Mouse (Mus musculus): Measurements from ENCODE around the gene Dync1i1. TPM values are rescaled to one million over a fixed set of nuclear protein-coding genes. Genes with fewer than 3 reads are reported as not detected.

Gene Dync1i1
- polyA plus RNA-seq, 1 experiment from 2014 or later: 4.5 TPM

DNA sequence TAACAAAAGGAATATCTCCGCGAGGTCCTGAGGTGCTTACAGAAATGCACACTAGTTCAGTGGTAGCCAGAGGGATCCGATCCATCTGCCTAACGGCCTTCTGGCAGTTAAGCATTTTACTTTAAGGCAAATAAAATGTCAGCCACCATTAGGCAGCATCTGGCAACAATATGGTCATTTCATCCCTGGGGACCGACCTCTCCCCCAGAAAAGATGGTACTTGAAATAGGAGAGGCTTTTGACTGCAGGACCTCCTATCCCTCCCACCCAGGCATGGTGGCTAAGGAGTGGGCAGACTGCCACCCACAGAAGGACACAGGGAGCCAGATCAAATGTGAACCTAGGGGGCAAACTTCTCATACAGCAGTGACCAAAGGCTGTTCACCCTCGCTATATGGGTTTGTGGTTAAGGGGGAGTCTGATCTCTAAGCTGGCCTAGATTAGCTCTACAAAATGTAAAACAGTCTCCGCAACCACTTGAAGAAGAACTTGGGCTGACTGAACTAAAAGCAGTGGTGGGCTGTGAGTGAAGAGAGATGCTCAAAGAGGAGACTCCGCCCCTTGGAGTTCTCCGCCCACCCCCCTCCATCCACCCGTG is 231.0 kb downstream of the Dync1i1 start:
- Histone ChIP-seq H3K9me3 (replicated peaks) (no peaks in the 10 kb centered on the region), H3K27ac (no peak overlapping the region), H3K9ac (no peak overlapping the region), H3K27me3 (no peaks in the 10 kb centered on the region), H3K4me3 (no peak overlapping the region), H3K4me1 (peaks cover 6% of the 10 kb centered on the region; the same call in 1 of the 2 replicates), H3K4me2 (replicated peaks) (no peak overlapping the region), H3K36me3 (no peaks in the 10 kb centered on the region)
- WGBS: 71% methylated on average over 10 of the region's 10 CpGs
- ATAC-seq (ENCODE audit: low FRiP score): no peak

DNA sequence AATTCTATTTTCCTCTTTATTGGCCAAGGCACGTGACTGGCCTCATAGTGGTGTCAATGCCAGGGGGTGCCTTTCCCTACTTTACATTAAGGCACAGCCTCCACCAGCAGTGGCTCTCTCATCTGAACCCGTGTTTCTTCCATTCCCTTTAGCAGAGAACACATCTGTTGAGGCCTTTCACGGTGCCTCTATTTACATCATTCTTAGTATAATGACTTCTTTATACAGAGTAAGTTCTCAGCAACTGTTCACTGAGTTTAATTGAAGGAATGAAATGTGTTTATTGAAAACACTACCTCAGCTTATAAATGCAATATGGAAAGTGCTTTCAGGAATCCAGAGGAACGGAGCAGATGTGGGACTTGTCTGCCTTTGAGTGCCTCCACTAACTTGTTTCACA is 235.3 kb downstream of the Dync1i1 start:
- WGBS: 73% methylated on average over 4 of the region's 4 CpGs

DNA sequence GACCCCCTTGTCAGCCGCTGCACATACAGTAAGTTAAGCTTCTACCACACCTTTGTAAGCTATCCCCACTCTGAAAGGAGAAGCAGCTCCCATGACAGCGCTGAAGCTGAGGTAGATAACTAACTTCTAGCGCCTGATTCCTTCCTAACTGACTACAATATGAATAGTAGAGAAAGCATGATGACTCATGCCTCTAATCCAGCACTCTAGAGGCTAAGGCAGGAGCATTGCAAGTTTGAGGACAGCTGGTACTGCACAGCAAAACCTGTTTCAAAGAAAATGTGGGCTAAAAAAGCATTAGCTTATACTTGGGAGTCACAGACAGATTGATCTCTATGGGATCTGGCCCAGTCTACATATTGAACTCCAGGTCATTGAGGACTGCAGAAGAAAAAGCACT is 236.5 kb downstream of the Dync1i1 start:
- H3K4me2 ChIP-seq (replicated peaks): no peak overlapping the region
- 90% methylated on average over 3 of the region's 3 CpGs for WGBS
- no peaks in the 10 kb centered on the region for H3K4me1 ChIP-seq
- H3K36me3 ChIP-seq: no peaks in the 10 kb centered on the region
- H3K9ac ChIP-seq: no peak overlapping the region
- H3K27me3 ChIP-seq: no peaks in the 10 kb centered on the region
- no peak overlapping the region for H3K27ac ChIP-seq
- H3K9me3 ChIP-seq (replicated peaks): no peaks in the 10 kb centered on the region
- no peak overlapping the region for H3K4me3 ChIP-seq
- no peak for ATAC-seq (ENCODE audit: low FRiP score)

More for the DNA sequence above, 235.3 kb downstream of the Dync1i1 start:
- no peak for ATAC-seq (ENCODE audit: low FRiP score)
- H3K4me2 ChIP-seq (replicated peaks): no peak overlapping the region
- H3K4me3 ChIP-seq: no peak overlapping the region
- no peak overlapping the region for H3K27ac ChIP-seq
- no peaks in the 10 kb centered on the region for H3K36me3 ChIP-seq
- H3K9ac ChIP-seq: no peak overlapping the region
- no peaks in the 10 kb centered on the region for H3K27me3 ChIP-seq
- H3K4me1 ChIP-seq: peaks cover 6% of the 10 kb centered on the region; the same call in 1 of the 2 replicates
- H3K9me3 ChIP-seq (replicated peaks): no peaks in the 10 kb centered on the region

DNA sequence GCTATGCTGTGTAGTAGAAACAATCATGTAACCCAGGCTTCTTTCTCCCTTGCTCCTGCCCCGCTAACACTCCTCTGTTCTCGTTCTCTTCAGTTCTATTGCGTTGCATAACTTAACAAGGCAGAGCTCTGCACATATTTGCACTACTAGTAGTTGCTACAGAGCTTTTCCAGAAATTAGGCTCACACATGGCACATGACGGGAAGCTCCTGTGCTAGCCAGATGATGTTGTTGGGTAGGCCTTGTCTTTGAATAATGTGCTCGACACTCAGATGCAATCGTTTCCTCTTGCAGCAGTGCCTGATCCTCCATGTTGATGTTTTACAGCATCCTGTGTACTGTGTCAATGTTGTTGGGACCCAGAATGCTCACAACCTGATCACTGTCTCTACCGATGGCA is 240.9 kb downstream of the Dync1i1 start:
- Histone ChIP-seq H3K4me2 (replicated peaks) (no peak overlapping the region), H3K9me3 (replicated peaks) (no peaks in the 10 kb centered on the region), H3K9ac (no peak overlapping the region), H3K4me3 (no peak overlapping the region), H3K4me1 (0 out of 2 replicates have a peak, but pooled peaks cover 2% of the 10 kb centered on the region), H3K36me3 (no peaks in the 10 kb centered on the region), H3K27me3 (no peaks in the 10 kb centered on the region), H3K27ac (no peak overlapping the region)
- no peak for ATAC-seq (ENCODE audit: low FRiP score)
- WGBS: 94% methylated on average over 7 of the region's 7 CpGs

DNA sequence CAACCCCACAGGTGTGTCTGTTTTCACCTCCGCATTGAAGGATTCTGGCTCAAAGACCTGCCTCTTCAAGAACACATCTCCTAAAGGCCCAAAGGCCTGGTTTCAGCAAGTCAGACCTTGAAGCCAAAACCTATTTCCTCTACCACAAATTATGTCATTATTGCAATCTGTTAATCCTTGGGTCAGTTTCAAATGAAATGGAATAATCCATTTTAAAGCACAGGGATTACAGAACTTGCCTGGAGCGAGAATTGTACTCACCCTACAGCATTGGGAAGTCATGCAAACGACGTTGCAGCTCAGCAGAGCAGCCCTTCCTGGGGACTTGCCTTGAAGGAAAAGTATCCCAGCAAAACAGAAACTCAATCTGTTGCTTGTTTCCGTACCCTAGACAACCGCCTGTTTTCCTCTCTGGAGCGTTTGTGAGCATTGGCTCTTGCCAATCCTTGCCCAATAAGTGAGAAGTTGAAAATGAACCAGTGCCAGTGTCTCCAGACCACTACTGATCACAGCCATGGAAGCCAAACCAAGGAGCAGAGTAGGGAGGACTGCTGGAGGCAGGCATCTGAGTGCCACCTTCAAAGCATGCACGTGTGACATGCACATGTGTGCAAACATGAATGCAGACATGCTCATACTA is 241.5 kb downstream of the Dync1i1 start:
- ATAC-seq (ENCODE audit: low FRiP score): no peak
- H3K36me3 ChIP-seq: no peaks in the 10 kb centered on the region
- H3K9ac ChIP-seq: no peak overlapping the region
- H3K4me1 ChIP-seq: 0 out of 2 replicates have a peak, but pooled peaks cover 2% of the 10 kb centered on the region
- no peaks in the 10 kb centered on the region for H3K27me3 ChIP-seq
- no peak overlapping the region for H3K27ac ChIP-seq
- no peaks in the 10 kb centered on the region for H3K9me3 ChIP-seq (replicated peaks)
- no peak overlapping the region for H3K4me2 ChIP-seq (replicated peaks)
- no peak overlapping the region for H3K4me3 ChIP-seq
- WGBS: 80% methylated on average over 8 of the region's 8 CpGs

DNA sequence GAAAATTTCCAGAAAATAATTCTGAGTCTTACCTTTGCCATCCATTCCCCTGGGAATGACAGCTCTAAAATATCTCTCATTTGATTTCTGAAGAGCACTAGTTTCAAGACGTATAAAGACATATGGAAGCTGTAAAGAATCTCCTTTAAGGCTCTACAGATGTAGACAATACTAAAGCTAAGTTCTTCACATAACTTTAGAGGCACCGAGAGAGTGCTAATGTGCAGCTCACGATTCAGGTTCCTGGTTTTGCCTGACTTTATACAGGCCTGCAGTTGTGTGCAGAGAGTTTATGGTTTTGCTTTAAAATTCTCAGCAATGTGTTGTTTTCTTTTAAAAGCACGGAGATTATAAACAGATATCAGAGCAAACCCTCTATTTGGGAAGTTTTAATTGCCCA is 242.1 kb downstream of the Dync1i1 start:
- Histone ChIP-seq H3K36me3 (no peaks in the 10 kb centered on the region), H3K4me3 (no peak overlapping the region), H3K27ac (no peak overlapping the region), H3K9me3 (replicated peaks) (no peaks in the 10 kb centered on the region), H3K4me1 (0 out of 2 replicates have a peak, but pooled peaks cover 2% of the 10 kb centered on the region), H3K4me2 (replicated peaks) (no peak overlapping the region), H3K9ac (no peak overlapping the region), H3K27me3 (no peaks in the 10 kb centered on the region)
- ATAC-seq (ENCODE audit: low FRiP score): no peak
- WGBS: 83% methylated on average over 4 of the region's 4 CpGs

DNA sequence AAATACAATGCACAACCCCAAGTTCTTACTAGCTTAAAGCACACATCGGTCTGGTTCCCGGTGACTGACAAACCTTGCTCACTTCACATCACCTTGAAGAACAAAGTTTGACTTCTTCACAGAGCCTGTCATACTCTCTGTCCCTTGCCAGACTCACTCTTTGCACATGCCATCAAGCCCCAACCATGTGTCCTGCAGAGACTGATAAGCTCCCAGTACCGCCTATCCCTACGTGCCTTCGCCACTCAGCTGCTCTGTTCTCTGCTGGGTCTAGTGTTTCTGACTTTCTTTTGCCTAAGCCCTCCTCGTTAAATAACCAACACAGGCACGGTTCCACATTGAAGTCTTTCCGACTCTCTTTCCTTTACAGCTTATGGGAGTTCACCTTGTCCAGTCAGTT is 244.2 kb downstream of the Dync1i1 start:
- no peaks in the 10 kb centered on the region for H3K9me3 ChIP-seq (replicated peaks)

DNA sequence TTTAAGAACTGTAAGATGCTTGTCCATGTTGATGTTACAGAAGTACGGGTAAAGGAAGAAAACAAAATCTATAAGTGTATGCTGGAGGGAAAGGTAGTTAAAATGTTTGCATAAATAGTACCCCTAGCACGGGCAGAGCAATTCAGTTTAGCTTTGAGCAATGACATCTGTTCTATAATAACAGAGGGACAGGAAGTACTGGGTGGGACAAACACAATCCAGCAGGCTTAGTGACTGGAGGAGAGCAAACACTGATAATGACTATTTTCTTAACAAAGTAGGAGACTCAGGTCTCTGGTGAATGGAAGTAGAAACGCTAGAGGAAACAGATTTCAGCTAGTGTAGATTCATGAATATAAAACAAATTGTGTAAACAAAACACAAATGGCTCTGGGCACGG is 250.8 kb downstream of the Dync1i1 start:
- ATAC-seq (ENCODE audit: low FRiP score): no peak
- Histone ChIP-seq H3K9me3 (replicated peaks) (no peaks in the 10 kb centered on the region), H3K9ac (no peak overlapping the region), H3K36me3 (no peaks in the 10 kb centered on the region), H3K27ac (no peak overlapping the region), H3K4me2 (replicated peaks) (no peak overlapping the region), H3K4me1 (no peaks in the 10 kb centered on the region), H3K27me3 (no peaks in the 10 kb centered on the region), H3K4me3 (no peak overlapping the region)
- 62% methylated on average over 4 of the region's 4 CpGs for WGBS

More for the DNA sequence above, 244.2 kb downstream of the Dync1i1 start:
- no peak overlapping the region for H3K4me2 ChIP-seq (replicated peaks)
- H3K4me3 ChIP-seq: no peak overlapping the region
- H3K9ac ChIP-seq: no peak overlapping the region
- no peak for ATAC-seq (ENCODE audit: low FRiP score)
- 85% methylated on average over 8 of the region's 8 CpGs for WGBS
- no peak overlapping the region for H3K27ac ChIP-seq
- no peaks in the 10 kb centered on the region for H3K36me3 ChIP-seq
- H3K4me1 ChIP-seq: 0 out of 2 replicates have a peak, but pooled peaks cover 2% of the 10 kb centered on the region
- no peaks in the 10 kb centered on the region for H3K27me3 ChIP-seq

DNA sequence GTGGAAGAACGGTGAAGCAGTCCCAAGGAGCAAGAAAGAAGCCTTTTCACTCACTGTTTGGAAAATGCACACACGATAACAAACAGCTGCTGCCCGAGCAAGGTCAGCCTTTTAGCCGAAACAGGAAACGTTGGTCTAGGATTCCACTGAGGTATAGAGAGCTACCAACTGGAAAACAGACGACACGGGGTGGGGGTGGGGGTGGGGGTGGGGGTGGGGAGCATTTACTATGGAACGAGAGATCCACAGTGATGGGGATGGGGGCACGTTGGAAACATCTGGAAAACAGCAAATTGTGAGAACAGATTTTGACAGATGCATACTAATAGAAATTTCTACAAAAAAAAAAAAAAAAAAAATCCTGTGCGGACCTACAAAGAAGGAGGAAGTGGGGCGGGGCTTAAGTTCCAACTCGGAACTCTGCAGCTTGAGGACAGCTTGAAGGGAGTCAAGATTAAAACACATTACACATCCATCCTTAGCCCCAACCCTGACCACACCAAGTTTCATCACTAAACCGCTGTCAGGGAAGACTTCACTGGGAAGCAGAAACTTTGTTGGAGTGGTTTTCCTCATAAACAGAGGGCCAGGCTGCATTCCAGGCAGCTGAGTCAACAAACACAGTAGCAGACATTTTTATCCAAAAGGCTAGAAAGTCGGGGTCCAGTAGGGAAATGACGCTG is 251.9 kb downstream of the Dync1i1 start:
- no peak for ATAC-seq (ENCODE audit: low FRiP score)

DNA sequence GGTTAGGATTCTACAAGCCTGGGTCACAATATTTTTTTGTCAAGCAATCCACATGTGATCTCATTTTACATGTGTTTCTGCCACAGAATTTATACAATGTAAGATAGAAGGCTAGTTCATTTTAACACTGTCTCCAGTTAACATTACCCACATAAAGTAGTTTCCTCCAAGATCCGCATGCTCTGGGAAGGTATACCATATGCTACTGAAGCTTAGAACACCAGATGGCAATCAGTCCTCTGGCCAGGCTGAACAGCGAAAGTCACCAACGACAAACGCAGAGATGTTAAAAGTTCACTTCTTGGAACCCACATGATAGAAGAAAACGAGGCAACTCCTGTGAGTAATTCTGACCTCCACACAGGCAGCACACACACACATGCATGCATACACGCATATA is 265.8 kb downstream of the Dync1i1 start:
- Histone ChIP-seq H3K4me3 (no peak overlapping the region), H3K27me3 (no peaks in the 10 kb centered on the region), H3K27ac (no peak overlapping the region), H3K36me3 (no peaks in the 10 kb centered on the region), H3K4me1 (peaks cover 11% of the 10 kb centered on the region), H3K9ac (no peak overlapping the region), H3K9me3 (replicated peaks) (no peaks in the 10 kb centered on the region), H3K4me2 (replicated peaks) (no peak overlapping the region)
- ATAC-seq (ENCODE audit: low FRiP score): no peak
- WGBS: 62% methylated on average over 6 of the region's 6 CpGs

More for the DNA sequence above, 251.9 kb downstream of the Dync1i1 start:
- H3K36me3 ChIP-seq: no peaks in the 10 kb centered on the region
- H3K27me3 ChIP-seq: no peaks in the 10 kb centered on the region
- no peaks in the 10 kb centered on the region for H3K4me1 ChIP-seq
- no peak overlapping the region for H3K4me2 ChIP-seq (replicated peaks)
- no peak overlapping the region for H3K9ac ChIP-seq
- no peak overlapping the region for H3K4me3 ChIP-seq
- WGBS: 62% methylated on average over 15 of the region's 15 CpGs
- H3K27ac ChIP-seq: no peak overlapping the region
- no peaks in the 10 kb centered on the region for H3K9me3 ChIP-seq (replicated peaks)

DNA sequence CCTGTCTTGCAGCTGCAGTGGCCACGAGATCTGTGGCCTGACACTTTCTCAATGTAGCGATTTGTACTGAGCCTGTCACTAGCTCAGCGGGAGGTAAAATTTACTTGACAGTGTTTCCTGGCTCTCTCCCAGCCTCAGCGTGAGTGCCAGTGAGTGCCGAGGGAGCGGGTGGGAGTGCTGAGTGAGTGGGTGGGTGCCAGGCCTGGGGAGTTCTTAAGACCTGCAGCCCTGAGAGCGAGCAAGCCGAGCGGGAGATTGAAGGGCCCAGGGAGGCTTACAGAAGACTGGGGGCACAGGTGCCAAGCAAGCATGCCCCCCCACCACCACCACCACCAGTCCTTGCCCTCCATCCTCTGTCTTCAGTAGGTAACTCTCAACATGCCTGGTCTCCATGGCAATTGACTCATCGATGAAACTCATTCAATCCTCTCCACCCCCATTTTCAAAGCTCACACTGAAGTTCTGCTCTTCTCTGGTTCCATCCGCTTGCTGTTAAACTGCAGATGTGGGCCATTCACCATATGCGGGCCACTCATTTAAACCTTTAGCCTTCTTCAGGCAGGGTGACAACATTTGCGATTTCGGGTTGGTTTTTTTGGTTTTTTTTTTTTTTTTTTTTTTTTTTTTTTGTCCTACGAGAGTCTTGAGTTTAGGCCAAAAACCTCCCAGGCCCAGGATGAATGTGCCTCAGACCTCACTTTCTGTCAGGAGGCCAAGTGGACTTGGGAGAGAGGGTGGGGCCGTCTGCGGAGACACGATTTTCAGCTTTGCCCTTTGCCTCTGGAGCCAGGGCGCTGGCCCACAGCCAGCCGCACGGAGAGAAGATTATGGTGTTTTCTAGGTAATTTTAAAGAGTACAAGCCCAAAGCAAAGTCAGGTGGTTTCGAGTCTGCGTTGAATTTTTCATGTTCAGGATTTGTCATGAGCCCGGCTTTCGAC is 266.6 kb downstream of the Dync1i1 start:
- H3K36me3 ChIP-seq: no peaks in the 10 kb centered on the region
- no peak overlapping the region for H3K4me2 ChIP-seq (replicated peaks)
- H3K4me1 ChIP-seq: peaks cover 11% of the 10 kb centered on the region
- no peaks in the 10 kb centered on the region for H3K9me3 ChIP-seq (replicated peaks)
- no peak overlapping the region for H3K9ac ChIP-seq
- no peak overlapping the region for H3K4me3 ChIP-seq
- no peak overlapping the region for H3K27ac ChIP-seq
- no peaks in the 10 kb centered on the region for H3K27me3 ChIP-seq
- ATAC-seq (ENCODE audit: low FRiP score): peak; percentile 50; the same call in 1 of the 2 replicates
- 50% methylated on average over 25 of the region's 25 CpGs for WGBS

DNA sequence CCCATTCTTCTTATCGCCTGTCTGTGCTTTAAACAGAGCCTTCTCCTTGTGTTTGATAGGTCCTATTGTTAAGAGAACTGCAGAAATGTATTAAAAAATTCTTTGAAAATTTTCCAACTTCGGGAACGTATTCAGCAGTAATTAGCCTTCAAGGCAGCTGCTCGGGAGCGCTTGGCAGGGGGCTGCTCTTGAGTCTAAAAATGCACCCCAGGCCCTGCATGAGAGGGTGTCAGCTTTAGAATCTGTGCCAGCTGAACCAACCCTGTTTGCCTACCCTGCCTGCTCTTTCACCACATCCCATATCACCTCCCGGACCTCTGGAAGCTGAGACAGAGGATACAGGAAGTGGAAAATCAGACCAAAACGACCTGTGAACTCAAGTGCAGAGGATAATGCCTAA is 267.6 kb downstream of the Dync1i1 start:
- H3K4me1 ChIP-seq: peaks cover 17% of the 10 kb centered on the region
- 49% methylated on average over 7 of the region's 7 CpGs for WGBS
- H3K9ac ChIP-seq: no peak overlapping the region
- no peaks in the 10 kb centered on the region for H3K9me3 ChIP-seq (replicated peaks)
- no peak overlapping the region for H3K27ac ChIP-seq
- no peaks in the 10 kb centered on the region for H3K36me3 ChIP-seq
- H3K4me3 ChIP-seq: no peak overlapping the region
- ATAC-seq (ENCODE audit: low FRiP score): no peak
- H3K4me2 ChIP-seq (replicated peaks): no peak overlapping the region
- H3K27me3 ChIP-seq: no peaks in the 10 kb centered on the region
